31 mouse cellular contexts compared by ENCODE assay signal in genomic region chr3:135251825-135252224, GRCm38 (mm10).
"Had no signal": no experiment of that assay in that cellular context is flagged by ENCODE, and none has a peak within 500 bp of the region (broad histone marks: within the 10 kb centered on the region; RNA-seq: fewer than 3 reads in every experiment).

No protein-coding gene starts in this region.

- H3K4me1 ChIP-seq: heart, embryonic 10.5 days; heart, embryonic 12.5 days; heart, embryonic 13.5 days; heart, embryonic 15.5 days; hindbrain, embryonic 10.5 days; hindbrain, embryonic 12.5 days; hindbrain, embryonic 13.5 days; hindbrain, embryonic 15.5 days; intestine, embryonic 15.5 days; kidney, embryonic 15.5 days had no signal

- H3K4me2 ChIP-seq: heart, embryonic 11.5 days; heart, embryonic 12.5 days; heart, embryonic 13.5 days; heart, embryonic 15.5 days; hindbrain, embryonic 12.5 days; hindbrain, embryonic 13.5 days; hindbrain, embryonic 14.5 days; hindbrain, embryonic 15.5 days; intestine, embryonic 15.5 days; kidney, embryonic 15.5 days had no signal

- H3K9ac ChIP-seq: heart, embryonic 12.5 days; heart, embryonic 13.5 days; heart, embryonic 15.5 days; hindbrain, embryonic 12.5 days; hindbrain, embryonic 13.5 days; hindbrain, embryonic 14.5 days; hindbrain, embryonic 15.5 days; intestine, embryonic 15.5 days; kidney, embryonic 15.5 days had no signal

- H3K9me3 ChIP-seq: heart, embryonic 10.5 days; heart, embryonic 12.5 days; heart, embryonic 13.5 days; heart, embryonic 15.5 days; hindbrain, embryonic 10.5 days; hindbrain, embryonic 12.5 days; hindbrain, embryonic 13.5 days; hindbrain, embryonic 15.5 days; intestine, embryonic 15.5 days; kidney, embryonic 15.5 days had no signal

- H3K27ac ChIP-seq: heart, embryonic 10.5 days; heart, embryonic 13.5 days; heart, embryonic 15.5 days; hindbrain, embryonic 10.5 days; hindbrain, embryonic 12.5 days; hindbrain, embryonic 13.5 days; hindbrain, embryonic 14.5 days; hindbrain, embryonic 15.5 days; hindbrain, postnatal 0 days; intestine, embryonic 15.5 days; kidney, embryonic 15.5 days; kidney, postnatal 0 days; layer of hippocampus, adult 2 months had no signal

- H3K27me3 ChIP-seq: heart, embryonic 12.5 days; heart, embryonic 13.5 days; heart, embryonic 15.5 days; hindbrain, embryonic 12.5 days; hindbrain, embryonic 13.5 days; hindbrain, embryonic 15.5 days; intestine, embryonic 15.5 days; kidney, embryonic 15.5 days had no signal

- H3K4me3 ChIP-seq: heart, embryonic 10.5 days; heart, embryonic 12.5 days; heart, embryonic 13.5 days; heart, embryonic 15.5 days; hindbrain, embryonic 10.5 days; hindbrain, embryonic 12.5 days; hindbrain, embryonic 13.5 days; hindbrain, embryonic 15.5 days; intestine, embryonic 15.5 days; kidney, embryonic 15.5 days; layer of hippocampus, adult 2 months had no signal

- DNase-seq: heart, postnatal 10 days; heart, postnatal 14 days; heart, postnatal 36 days; heart, postnatal 4 days; kidney, adult 11 months; kidney, adult 18-20 months; kidney, adult 2 months; kidney, adult 8-10 months; kidney, adult 9 months; kidney, postnatal 10 days; kidney, postnatal 14 days; kidney, postnatal 25 days; kidney, postnatal 36 days; kidney, postnatal 4 days; layer of hippocampus, adult 9-11 months; layer of hippocampus, postnatal 36 days had no signal
